Comparison of ENCODE assay signal across 8 mouse cellular contexts in genomic region chr7:62346269-62346668, GRCm38 (mm10). TPM values are rescaled to one million over a fixed set of nuclear protein-coding genes. Genes with fewer than 3 reads are reported as not detected.
DNase-seq lines count a peak whose midpoint lies in the region; ATAC-seq and TF ChIP-seq lines count a peak whose summit lies in the region.

Ndn (plus strand) TSS chr7:62346569.

- no peak within 1 kb of the TSS for H3K9ac ChIP-seq in lung, embryonic 16.5 days (ENCODE audit: low read length)
- no peak within 1 kb of the TSS for H3K9ac ChIP-seq in stomach, embryonic 15.5 days

- H3K36me3 ChIP-seq in lung, embryonic 16.5 days (ENCODE audit: control insufficient read depth, insufficient read depth, low read length): no peaks in the 10 kb centered on the region
- no peaks in the 10 kb centered on the region for H3K36me3 ChIP-seq in stomach, embryonic 15.5 days

- H3K9me3 ChIP-seq in lung, embryonic 16.5 days (ENCODE audit: control insufficient read depth, low read length): no peaks in the 10 kb centered on the region
- H3K9me3 ChIP-seq in stomach, embryonic 15.5 days: no peaks in the 10 kb centered on the region

- no peaks in the 10 kb centered on the region for H3K27me3 ChIP-seq in cerebellum, adult 2 months (ENCODE audit: control insufficient read depth, insufficient read depth, low read length)
- no peaks in the 10 kb centered on the region for H3K27me3 ChIP-seq in lung, embryonic 16.5 days (ENCODE audit: control insufficient read depth, insufficient read depth, low read depth, low read length)
- no peaks in the 10 kb centered on the region for H3K27me3 ChIP-seq in stomach, embryonic 15.5 days (replicated peaks)

- no peak for TF ChIP-seq CTCF in cerebellum, adult 2 months (IDR thresholded peaks at IDR 0.05; ENCODE audit: borderline replicate concordance, insufficient read depth, low read depth, low read length)

- no peaks in the 10 kb centered on the region for H3K4me1 ChIP-seq in cerebellum, adult 2 months (ENCODE audit: control insufficient read depth, insufficient read depth, low read length)
- H3K4me1 ChIP-seq in lung, embryonic 16.5 days (replicated peaks; ENCODE audit: control insufficient read depth, insufficient read depth, low read length): no peaks in the 10 kb centered on the region; the same call in none of the 2 replicates
- H3K4me1 ChIP-seq in stomach, embryonic 15.5 days: 0 out of 2 replicates have a peak, but pooled peaks cover 6% of the 10 kb centered on the region

- no peak for TF ChIP-seq POLR2A in cerebellum, adult 2 months (IDR thresholded peaks at IDR 0.05; ENCODE audit: borderline replicate concordance, insufficient read depth, low read length)

- no peak within 1 kb of the TSS for H3K27ac ChIP-seq in cerebellum, adult 2 months (ENCODE audit: insufficient read depth, low read length)
- no peak within 1 kb of the TSS for H3K27ac ChIP-seq in lung, embryonic 16.5 days (ENCODE audit: low read length)
- H3K27ac ChIP-seq in stomach, embryonic 15.5 days: no peak within 1 kb of the TSS

- H3K4me3 ChIP-seq in cerebellum, adult 2 months (replicated peaks; ENCODE audit: insufficient read depth, low read depth, low read length): no peak within 1 kb of the TSS
- no peak within 1 kb of the TSS for H3K4me3 ChIP-seq in lung, embryonic 16.5 days (ENCODE audit: low read length)
- no peak within 1 kb of the TSS for H3K4me3 ChIP-seq in stomach, embryonic 15.5 days (replicated peaks)

- ATAC-seq in lung, embryonic 16.5 days (ENCODE audit: low read depth): no peak
- ATAC-seq in stomach, embryonic 15.5 days (ENCODE audit: insufficient read depth, low FRiP score, low read depth): no peak

- 75% methylated on average over 1 of the region's 1 CpGs for WGBS in cerebellum, adult 2 months
- 52% methylated on average over 1 of the region's 1 CpGs for WGBS in lung, embryonic 16.5 days
- 54% methylated on average over 1 of the region's 1 CpGs for WGBS in stomach, embryonic 15.5 days

- no peak within 1 kb of the TSS for H3K4me2 ChIP-seq in lung, embryonic 16.5 days (ENCODE audit: low read depth, low read length)
- no peak within 1 kb of the TSS for H3K4me2 ChIP-seq in stomach, embryonic 15.5 days

- DNase-seq in cerebellum, adult 2 months: no peak
- DNase-seq in cerebellum, adult 11-12 months: no peak
- no peak for DNase-seq in lung, postnatal 36 days
- no peak for DNase-seq in layer of hippocampus, postnatal 36 days
- no peak for DNase-seq in ovary, postnatal 36 days (ENCODE audit: low spot score)
- no peak for DNase-seq in ovary, adult 18-20 months (ENCODE audit: low spot score)

RNA-seq across cellular contexts. Expression of gene Ndn, which starts in this region (rescaled TPM):
- 172 and 178 TPM in 2 replicates for polyA plus RNA-seq in cerebellum, adult 2 months (2012; rRNA removed)
- 62.8 and 67.0 TPM in 2 replicates for polyA plus RNA-seq in lung, embryonic 16.5 days (2015; fragmentation: Nextera tagmentation; extraction: Ambion mirVana)
- 100 to 1,000 TPM; 129 to 135 TPM for total RNA-seq in layer of hippocampus, postnatal 36 days (2021)
- polyA plus RNA-seq in stomach, embryonic 15.5 days (2015; fragmentation: Nextera tagmentation; extraction: Ambion mirVana): 84.7 and 86.7 TPM in 2 replicates
